13 mouse cellular contexts compared by ENCODE assay signal in the genomic region with DNA sequence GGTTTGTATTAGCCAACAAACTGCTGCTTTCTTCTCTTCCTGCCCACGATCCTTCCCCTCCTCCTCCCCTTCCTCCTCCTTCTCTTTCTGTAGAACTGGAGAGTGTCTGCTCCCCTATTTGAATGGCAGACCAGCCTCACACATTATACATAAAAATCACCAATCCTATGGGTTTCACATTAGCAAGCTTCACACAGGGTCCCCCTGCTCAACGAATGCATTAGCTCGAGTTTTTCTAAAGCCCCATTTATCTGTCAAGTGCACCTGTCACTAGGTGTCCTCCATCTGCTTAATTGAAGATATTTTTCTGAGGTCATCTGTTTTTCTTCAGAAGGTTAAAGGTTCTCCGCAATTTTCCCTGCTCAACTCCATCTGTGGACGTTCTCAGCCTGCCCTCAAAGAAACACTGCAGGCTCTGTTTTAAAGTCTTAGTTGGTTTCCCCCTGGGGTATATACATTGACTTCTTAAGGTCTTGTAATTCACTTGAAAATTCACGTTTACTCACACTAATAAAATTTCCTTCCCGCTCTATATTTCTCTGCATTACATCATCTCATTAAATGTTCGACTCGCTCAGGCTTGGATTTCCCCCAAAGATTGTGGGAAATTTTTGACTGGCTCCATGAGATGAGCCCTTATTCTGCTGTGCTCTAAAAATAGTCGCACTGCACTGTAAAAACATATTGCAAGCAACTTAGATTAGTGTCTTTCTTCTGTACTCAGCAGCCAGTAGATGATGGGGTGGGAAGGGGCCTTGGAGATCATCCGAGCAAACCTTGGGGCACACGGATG.
DNase-seq lines count a peak whose midpoint lies in the region; ATAC-seq and TF ChIP-seq lines count a peak whose summit lies in the region.
"Had no signal": no experiment of that assay in that cellular context is flagged by ENCODE, and none has a peak within 500 bp of the region (broad histone marks: within the 10 kb centered on the region; RNA-seq: fewer than 3 reads in every experiment).

No protein-coding gene starts in this region.

- no peaks in the 10 kb centered on the region for H3K27me3 ChIP-seq in heart, embryonic 13.5 days (replicated peaks)
- H3K27me3 ChIP-seq in heart, embryonic 12.5 days (replicated peaks) = no peaks in the 10 kb centered on the region
- no peaks in the 10 kb centered on the region for H3K27me3 ChIP-seq in embryonic facial prominence, embryonic 11.5 days (ENCODE audit: control insufficient read depth, insufficient read depth, low read length)
- H3K27me3 ChIP-seq in limb, embryonic 14.5 days (ENCODE audit: control insufficient read depth, insufficient read depth, low read length) = no peaks in the 10 kb centered on the region
- H3K27me3 ChIP-seq: hindbrain, embryonic 13.5 days had no signal

- 0 out of 2 replicates have a peak overlapping the region, but pooled peaks have one; percentile 1 for H3K4me2 ChIP-seq in heart, embryonic 13.5 days
- no peak overlapping the region for H3K4me2 ChIP-seq in heart, embryonic 12.5 days
- H3K4me2 ChIP-seq in embryonic facial prominence, embryonic 11.5 days (ENCODE audit: low read depth, low read length) = no peak overlapping the region
- peak overlapping the region; percentile 22 for H3K4me2 ChIP-seq in limb, embryonic 14.5 days (replicated peaks; ENCODE audit: low read depth, low read length, severe bottlenecking)
- H3K4me2 ChIP-seq: hindbrain, embryonic 13.5 days had no signal

- peaks cover 6% of the 10 kb centered on the region; the same call in 1 of the 2 replicates for H3K9me3 ChIP-seq in heart, embryonic 13.5 days
- H3K9me3 ChIP-seq in heart, embryonic 12.5 days (replicated peaks) = 0 out of 2 replicates have a peak, but pooled peaks cover 4% of the 10 kb centered on the region
- no peaks in the 10 kb centered on the region for H3K9me3 ChIP-seq in embryonic facial prominence, embryonic 11.5 days (replicated peaks; ENCODE audit: control insufficient read depth, low read length)
- no peaks in the 10 kb centered on the region for H3K9me3 ChIP-seq in limb, embryonic 14.5 days (ENCODE audit: control insufficient read depth, low read length)
- H3K9me3 ChIP-seq: hindbrain, embryonic 13.5 days had no signal

- 48% methylated on average over 12 of the region's 12 CpGs for WGBS in heart, embryonic 13.5 days
- WGBS in heart, embryonic 12.5 days = 47% methylated on average over 12 of the region's 12 CpGs
- 41% methylated on average over 12 of the region's 12 CpGs for WGBS in embryonic facial prominence, embryonic 11.5 days
- WGBS in limb, embryonic 14.5 days = 17% methylated on average over 12 of the region's 12 CpGs

- peaks cover 19% of the 10 kb centered on the region for H3K4me1 ChIP-seq in heart, embryonic 13.5 days
- H3K4me1 ChIP-seq in heart, embryonic 12.5 days (replicated peaks) = peaks cover 7% of the 10 kb centered on the region
- no peaks in the 10 kb centered on the region for H3K4me1 ChIP-seq in embryonic facial prominence, embryonic 11.5 days (ENCODE audit: control insufficient read depth, insufficient read depth, low read length)
- H3K4me1 ChIP-seq in limb, embryonic 14.5 days (ENCODE audit: control insufficient read depth, insufficient read depth, low read length) = peaks cover 18% of the 10 kb centered on the region
- H3K4me1 ChIP-seq: hindbrain, embryonic 13.5 days had no signal

- peak overlapping the region; percentile 31; the same call in 1 of the 2 replicates for H3K27ac ChIP-seq in heart, embryonic 13.5 days (replicated peaks)
- no peak overlapping the region for H3K27ac ChIP-seq in heart, embryonic 12.5 days (ENCODE audit: poor library complexity, severe bottlenecking)
- no peak overlapping the region for H3K27ac ChIP-seq in embryonic facial prominence, embryonic 11.5 days (replicated peaks; ENCODE audit: low read depth, low read length)
- H3K27ac ChIP-seq in limb, embryonic 14.5 days (replicated peaks; ENCODE audit: low read depth, low read length) = peak overlapping the region; percentile 77
- H3K27ac ChIP-seq: hindbrain, embryonic 13.5 days; liver, embryonic 14.5 days; macrophage had no signal

- H3K36me3 ChIP-seq in heart, embryonic 13.5 days = no peaks in the 10 kb centered on the region
- no peaks in the 10 kb centered on the region for H3K36me3 ChIP-seq in heart, embryonic 12.5 days
- no peaks in the 10 kb centered on the region for H3K36me3 ChIP-seq in embryonic facial prominence, embryonic 11.5 days (replicated peaks; ENCODE audit: control insufficient read depth, insufficient read depth, low read depth, low read length)
- no peaks in the 10 kb centered on the region for H3K36me3 ChIP-seq in limb, embryonic 14.5 days (ENCODE audit: control insufficient read depth, insufficient read depth, low read length)
- H3K36me3 ChIP-seq: hindbrain, embryonic 13.5 days had no signal

- peak; percentile 66 for DNase-seq in NIH3T3 (ENCODE audit: low read depth)
- DNase-seq in embryonic facial prominence, embryonic 11.5 days (ENCODE audit: low spot score) = peak; percentile 62
- peak; percentile 88 for DNase-seq in limb, embryonic 14.5 days (ENCODE audit: low spot score)
- DNase-seq in kidney, postnatal 25 days = no peak
- no peak for DNase-seq in spleen, postnatal 36 days (ENCODE audit: low spot score in 2 of 2)
- DNase-seq: adrenal gland, adult 8-10 months; kidney, adult 18-20 months; thymus, postnatal 14 days had no signal

- ATAC-seq in heart, embryonic 13.5 days (ENCODE audit: extremely low read depth, insufficient number of reproducible peaks, low FRiP score, low TSS enrichment) = no peak
- no peak for ATAC-seq in heart, embryonic 12.5 days (ENCODE audit: insufficient number of reproducible peaks, low FRiP score)
- no peak for ATAC-seq in embryonic facial prominence, embryonic 11.5 days (replicated peaks; ENCODE audit: insufficient number of reproducible peaks, low FRiP score, low TSS enrichment, low read depth)
- peak; percentile 93 for ATAC-seq in limb, embryonic 14.5 days (ENCODE audit: low FRiP score, low read depth)

- no peak overlapping the region for H3K9ac ChIP-seq in heart, embryonic 13.5 days
- H3K9ac ChIP-seq in heart, embryonic 12.5 days = no peak overlapping the region
- H3K9ac ChIP-seq in embryonic facial prominence, embryonic 11.5 days (replicated peaks; ENCODE audit: low read length) = no peak overlapping the region
- no peak overlapping the region for H3K9ac ChIP-seq in limb, embryonic 14.5 days (ENCODE audit: low read depth, low read length, severe bottlenecking)
- H3K9ac ChIP-seq: hindbrain, embryonic 13.5 days; liver, embryonic 14.5 days had no signal

- no peak for TF ChIP-seq POLR2A in limb, embryonic 14.5 days (IDR thresholded peaks at IDR 0.05; ENCODE audit: borderline replicate concordance, extremely low read depth, insufficient read depth, insufficient read length)

- H3K4me3 ChIP-seq in heart, embryonic 13.5 days = no peak overlapping the region
- no peak overlapping the region for H3K4me3 ChIP-seq in heart, embryonic 12.5 days
- H3K4me3 ChIP-seq in embryonic facial prominence, embryonic 11.5 days (ENCODE audit: low read depth, low read length) = no peak overlapping the region
- H3K4me3 ChIP-seq in limb, embryonic 14.5 days (replicated peaks; ENCODE audit: low read length) = no peak overlapping the region
- H3K4me3 ChIP-seq: hindbrain, embryonic 13.5 days had no signal

Comparison
In these comparisons a context has a peak if more than half of its experiments do, and no peak if none do; other contexts are left out.
1. H3K27ac ChIP-seq: peak in heart, embryonic 13.5 days (single experiment) and limb, embryonic 14.5 days (single experiment); none in heart, embryonic 12.5 days (single experiment) and embryonic facial prominence, embryonic 11.5 days (single experiment).
2. H3K4me2 ChIP-seq: peak in heart, embryonic 13.5 days (single experiment) and limb, embryonic 14.5 days (single experiment); none in heart, embryonic 12.5 days (single experiment) and embryonic facial prominence, embryonic 11.5 days (single experiment).
3. DNase-seq: peak in NIH3T3 (single experiment), embryonic facial prominence, embryonic 11.5 days (single experiment) and limb, embryonic 14.5 days (single experiment); none in kidney, postnatal 25 days (0 of 2) and spleen, postnatal 36 days (0 of 2).